Mouse (Mus musculus) left cerebral cortex, adult 11 months (tissue): ENCODE results near the gene Ccdc136.

Source experiments
- DNase-seq: peaks from one replicate; pipeline ENCODE4 v3.0.0; 2022; ENCODE audit warnings: low spot score

Gene Ccdc136

GRCm38 (mm10) chr6:29394286-29394685 is 1.8 kb upstream of the Ccdc136 start:
- no peak for DNase-seq

DNA sequence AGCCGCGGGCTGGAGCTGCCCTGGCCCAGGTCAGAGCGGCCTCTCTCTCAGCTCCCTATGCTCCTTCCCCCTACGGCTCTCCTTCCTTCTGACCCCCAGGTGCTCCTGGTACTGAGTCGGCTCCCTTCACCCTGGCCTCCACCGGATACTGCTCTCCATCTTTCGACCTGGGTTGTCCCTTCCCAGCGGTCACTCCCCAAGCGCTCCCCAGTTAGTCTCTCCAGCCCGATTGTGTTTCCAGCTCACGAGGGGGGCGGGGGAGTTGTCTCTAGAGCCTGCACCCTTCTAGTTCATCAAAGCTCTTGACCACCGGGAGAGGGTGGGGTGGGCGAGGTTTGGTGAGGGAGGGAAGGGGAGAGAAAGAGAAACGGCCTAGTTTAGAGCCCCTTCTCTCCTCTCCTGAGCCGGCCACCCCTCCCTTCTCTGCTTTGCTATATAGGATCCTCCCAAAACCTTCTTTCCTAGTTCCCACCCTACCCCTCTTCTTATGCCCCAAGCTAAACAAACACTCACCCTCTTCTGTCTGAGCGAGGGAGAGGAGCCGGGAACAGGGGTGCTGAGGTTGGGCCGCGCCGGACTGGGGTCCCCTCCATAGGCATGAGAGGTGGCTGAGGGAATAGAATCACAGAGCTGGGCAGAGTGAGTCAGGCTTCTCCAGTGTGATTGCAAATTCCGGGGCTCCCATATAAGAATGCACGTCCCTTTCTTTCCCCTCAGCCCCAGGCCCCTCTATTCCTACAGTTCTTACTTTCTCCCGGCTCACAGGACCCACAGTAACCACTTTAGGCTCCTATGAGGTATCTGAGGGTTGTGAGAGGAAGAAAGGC is 818 bp downstream of the Ccdc136 start:
- no peak for DNase-seq

- no peak for DNase-seq
Observed at GRCm38 (mm10) chr6:29397575-29397974, 1.5 kb downstream of the Ccdc136 start.

DNA sequence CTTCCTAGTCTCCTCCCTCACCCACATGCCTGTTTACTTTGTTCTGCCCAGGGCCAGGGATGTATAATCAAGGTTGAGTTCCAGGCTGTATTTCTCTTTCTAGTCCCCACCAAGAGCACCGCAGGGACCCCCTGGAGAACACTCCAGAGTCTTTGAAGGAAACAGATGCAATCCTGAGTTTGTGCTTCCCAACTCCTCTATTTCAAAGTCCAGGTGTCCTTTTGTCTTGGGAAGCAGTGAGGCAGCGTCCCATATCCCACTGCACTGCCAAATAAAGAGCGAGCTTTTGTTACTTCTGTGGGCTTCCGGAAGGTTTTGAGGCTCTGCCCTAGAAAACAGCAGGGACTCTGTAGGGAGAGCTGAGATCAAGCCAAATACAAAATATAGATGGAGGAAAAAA is 3.7 kb downstream of the Ccdc136 start:
- no peak for DNase-seq

DNA sequence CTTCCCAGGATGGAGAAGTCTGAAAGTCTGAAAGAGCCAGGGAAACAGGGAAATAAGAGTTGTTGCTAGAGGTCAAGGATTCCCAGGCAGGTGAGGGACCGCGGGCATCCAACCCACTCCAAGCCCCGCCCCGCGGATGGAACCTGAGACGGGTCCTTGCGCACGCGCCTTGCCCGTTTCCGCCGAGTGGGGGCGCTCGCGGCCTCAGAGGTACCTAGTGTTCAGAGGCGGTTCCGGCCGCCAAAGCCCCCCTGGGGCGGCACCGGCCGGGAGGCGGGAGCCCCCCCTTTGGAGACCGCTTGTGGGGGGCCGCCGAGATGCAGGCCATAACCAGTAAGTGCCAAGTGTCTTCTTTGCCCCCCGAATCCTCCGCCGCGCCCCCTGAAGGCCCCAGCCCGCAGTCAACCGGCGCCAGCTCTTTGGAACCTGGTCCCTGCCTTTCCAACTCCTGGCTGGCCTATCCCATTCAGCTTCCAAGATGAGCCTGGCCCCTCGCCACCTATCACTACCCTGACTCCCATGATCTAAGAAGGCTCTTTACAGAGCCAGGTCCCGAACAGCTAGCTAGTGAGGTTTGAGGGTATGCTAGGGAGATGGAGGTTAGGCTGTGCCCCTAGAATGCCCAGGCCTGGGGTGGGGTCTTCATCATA is 6.7 kb downstream of the Ccdc136 start:
- no peak for DNase-seq

GRCm38 (mm10) chr6:29406412-29406811 is 10.3 kb downstream of the Ccdc136 start:
- no peak for DNase-seq

GRCm38 (mm10) chr6:29415446-29415845 is 19.3 kb downstream of the Ccdc136 start:
- no peak for DNase-seq

GRCm38 (mm10) chr6:29420596-29420995 is 24.5 kb downstream of the Ccdc136 start:
- DNase-seq, result no peak

- DNase-seq, result no peak
Observed at GRCm38 (mm10) chr6:29425118-29425517, 29.0 kb downstream of the Ccdc136 start.

DNA sequence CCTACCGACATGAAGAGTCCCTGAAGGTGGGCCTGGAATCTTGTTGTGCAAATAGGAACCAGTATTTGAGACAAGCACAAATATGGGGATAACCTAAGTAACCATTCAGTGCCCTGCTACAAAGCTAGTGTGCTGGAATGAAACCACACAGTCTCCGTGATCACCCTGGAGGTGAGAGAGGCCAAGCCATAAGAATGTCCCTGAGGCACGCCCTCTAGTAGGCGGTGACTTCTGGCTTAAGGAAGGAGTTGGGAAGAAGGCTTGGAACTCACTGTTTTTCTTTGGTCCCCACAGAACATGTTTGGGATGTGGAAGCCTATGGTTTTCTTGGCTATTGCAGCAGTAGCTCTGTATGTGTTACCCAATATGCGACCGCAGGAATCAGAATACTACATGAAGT is 30.2 kb downstream of the Ccdc136 start:
- DNase-seq, result no peak

GRCm38 (mm10) chr6:29428171-29428570 is 32.1 kb downstream of the Ccdc136 start:
- no peak for DNase-seq

- no peak for DNase-seq
Observed at GRCm38 (mm10) chr6:29430681-29431420, 34.7 kb downstream of the Ccdc136 start.

DNA sequence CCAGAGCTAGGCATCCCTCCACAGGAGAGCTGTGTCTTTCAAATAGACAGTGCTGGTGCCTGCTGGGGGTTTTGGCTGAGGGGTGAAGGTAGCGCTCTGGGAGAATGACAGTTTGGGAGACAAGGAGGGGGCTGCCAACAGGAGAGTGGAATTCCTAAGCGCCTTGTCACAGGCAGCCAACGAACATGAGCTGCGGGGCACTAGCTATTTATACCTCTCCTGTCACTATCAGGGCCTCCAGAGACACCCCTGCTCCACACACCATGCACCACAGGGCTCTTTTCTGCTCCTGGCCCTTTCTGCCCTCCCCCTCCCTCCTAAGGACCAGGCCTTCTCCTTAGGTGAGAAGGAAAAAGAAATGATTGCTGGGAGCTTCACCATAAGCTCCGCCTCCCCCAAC is 35.4 kb downstream of the Ccdc136 start:
- no peak for DNase-seq

GRCm38 (mm10) chr6:29432156-29432555 is 36.0 kb downstream of the Ccdc136 start:
- no peak for DNase-seq

- no peak for DNase-seq
Observed at GRCm38 (mm10) chr6:29432676-29433037, 36.5 kb downstream of the Ccdc136 start.

GRCm38 (mm10) chr6:29433038-29433803 is 37.1 kb downstream of the Ccdc136 start, which contains the start of gene Flnc:
Gene Flnc (plus strand): TSS chr6:29433256.
- DNase-seq, result no peak

DNA sequence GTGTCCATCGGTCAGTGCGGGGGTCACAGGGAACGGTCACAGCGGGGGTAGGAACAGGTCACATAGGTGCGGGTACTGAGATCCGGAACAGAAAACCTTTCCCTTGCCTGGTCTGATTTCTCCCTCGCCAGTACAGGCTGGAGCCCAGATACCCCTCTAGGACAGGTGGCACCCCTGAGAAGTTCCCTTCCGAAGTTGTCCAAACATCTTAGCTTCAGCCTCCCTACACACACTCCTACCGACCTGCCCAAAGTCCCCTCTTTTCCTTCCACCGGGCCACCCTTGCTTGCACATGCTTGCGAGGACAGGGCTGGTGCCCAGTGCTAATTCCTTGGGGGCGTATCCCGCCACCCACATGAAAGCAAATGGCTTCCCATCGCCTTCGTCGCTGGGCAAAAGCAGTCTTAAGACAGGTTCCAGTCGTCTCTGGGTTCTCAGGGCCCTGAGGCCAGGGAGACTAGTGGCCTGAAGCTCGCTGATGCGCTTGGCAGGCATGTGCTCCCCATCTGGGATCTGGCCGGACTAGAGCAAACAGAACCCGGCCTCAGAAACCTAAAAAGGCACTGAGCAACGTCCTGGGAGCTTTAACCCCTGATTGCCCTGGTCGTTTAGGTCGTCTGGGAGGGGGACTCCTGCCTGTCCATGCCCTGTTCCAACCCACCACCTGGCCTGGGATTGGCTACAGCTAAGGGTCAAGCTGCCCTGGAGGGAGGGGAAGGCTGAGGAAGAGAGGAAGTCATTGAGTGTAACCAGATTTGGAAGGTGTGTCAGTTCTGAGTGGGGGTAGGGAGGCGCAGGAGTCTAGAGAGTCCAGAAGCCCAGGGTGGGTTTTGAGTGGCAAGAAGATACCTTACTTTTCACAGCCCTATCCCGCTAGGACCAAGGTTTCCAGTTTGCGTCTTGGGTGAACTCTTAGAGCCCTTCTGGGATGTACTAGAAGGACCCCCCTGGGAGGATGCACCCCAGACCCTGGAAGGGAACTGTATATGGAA is 38.0 kb downstream of the Ccdc136 start:
- DNase-seq, result no peak

DNA sequence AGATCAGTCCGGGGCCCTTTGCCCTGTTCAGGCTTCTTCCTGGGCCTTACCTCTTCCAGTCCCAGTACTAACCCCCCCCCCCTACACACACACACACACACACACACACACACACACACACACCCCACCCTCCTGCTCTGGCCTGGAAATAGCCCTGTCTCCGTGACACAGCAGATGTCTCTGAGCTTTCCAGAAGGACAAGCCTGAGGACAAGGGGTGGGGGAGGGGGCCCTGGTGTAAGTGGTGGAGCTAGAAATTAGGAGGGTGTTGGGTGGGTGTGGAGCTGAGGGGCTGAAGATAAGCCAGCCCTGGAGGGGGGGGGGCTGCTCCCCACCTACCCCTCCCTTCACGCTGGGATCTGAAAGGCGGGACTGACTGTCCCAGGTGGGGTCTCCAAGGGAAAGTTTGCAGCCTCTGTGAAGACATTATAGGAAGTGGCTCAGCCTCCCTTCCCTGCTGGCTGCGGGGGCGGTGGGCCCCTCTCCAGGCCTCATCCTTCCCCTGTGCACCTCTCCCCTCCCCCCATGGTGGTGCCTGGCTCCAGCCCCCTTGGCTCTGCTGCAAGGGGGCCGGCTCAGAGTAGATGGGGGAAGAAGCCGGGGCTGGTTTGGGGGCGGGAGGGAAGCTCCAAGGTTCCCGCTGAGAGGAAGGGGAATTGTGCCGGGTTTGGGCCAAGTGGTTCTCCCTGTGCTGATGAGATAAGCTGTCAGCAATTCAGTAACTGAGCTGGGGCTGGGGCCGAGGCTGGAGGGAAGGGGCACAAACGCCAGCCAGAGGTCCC is 39.0 kb downstream of the Ccdc136 start:
- no peak for DNase-seq

DNA sequence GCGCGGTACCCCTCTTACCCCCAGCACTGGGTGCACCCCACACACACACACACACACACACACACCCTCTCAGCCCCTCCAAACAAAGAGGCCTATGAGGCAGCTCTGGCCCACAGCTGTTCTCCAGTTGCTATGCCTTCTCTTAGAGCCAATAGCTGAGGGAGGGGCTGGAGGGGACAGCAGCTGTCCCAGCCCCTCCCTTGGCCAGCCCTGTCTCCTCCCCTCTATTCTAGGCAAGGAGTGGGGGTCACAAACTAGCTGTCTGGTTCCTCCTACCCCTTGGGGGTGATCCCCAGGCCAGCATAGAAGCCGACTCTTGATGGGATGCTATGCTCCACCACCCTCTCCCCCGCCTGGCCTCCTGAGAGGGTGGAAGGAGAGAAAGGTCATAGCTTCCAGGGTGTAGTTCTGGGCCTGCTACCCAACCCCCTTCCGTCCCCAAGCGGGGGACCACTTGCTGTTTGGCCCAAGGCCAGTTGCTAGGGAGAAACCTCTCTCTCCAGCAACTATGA is 39.9 kb downstream of the Ccdc136 start:
- no peak for DNase-seq

GRCm38 (mm10) chr6:29436461-29436934 is 40.4 kb downstream of the Ccdc136 start:
- no peak for DNase-seq
